Mouse (Mus musculus) olfactory bulb, adult 2 months (tissue): ENCODE results near the gene Ifitm10. TPM values are rescaled to one million over a fixed set of nuclear protein-coding genes. Genes with fewer than 3 reads are reported as not detected.

ENCODE experiments used
- H3K27ac ChIP-seq: fragments of 200-500 bp; 2 replicates; pipeline ENCODE4 v1.5.1; 2012; ENCODE audit warnings: low read depth, low read length; ENCODE audit not compliant: insufficient read depth
- H3K4me1 ChIP-seq: fragments of 200-500 bp; 2 replicates; pipeline ENCODE4 v1.6.1; 2012; ENCODE audit warnings: low read length; ENCODE audit not compliant: control insufficient read depth, insufficient read depth
- H3K4me3 ChIP-seq: fragments of 200-500 bp; 2 replicates; pipeline ENCODE4 v1.5.1; 2012; ENCODE audit warnings: mild to moderate bottlenecking, low read depth, low read length, moderate library complexity; ENCODE audit not compliant: insufficient read depth
- CTCF ChIP-seq: fragments of 200-500 bp; IDR thresholded peaks from 2 replicates; pipeline ENCODE4 v1.5.1; 2012; ENCODE audit warnings: low read depth, mild to moderate bottlenecking, low read length, moderate library complexity; ENCODE audit not compliant: insufficient read depth
- POLR2A ChIP-seq: fragments of 200-500 bp; IDR thresholded peaks from 2 replicates; pipeline ENCODE4 v1.6.1; 2012; ENCODE audit warnings: mild to moderate bottlenecking, low read depth, low read length, moderate library complexity; ENCODE audit not compliant: insufficient read depth
- WGBS: fragments of 180-500 bp; shearing (Covaris S2); methylation state at CpG from one replicate; pipeline ENCODE4 v1.1.7; 2018; 5-methylcytosine and 5-hydroxymethylcytosine counted together
- polyA plus RNA-seq: library from polyadenylated mRNA; stranded (reverse); fragments of >200 nt; gene quantifications from 2 replicates; pipeline ENCODE4 v1.2.4, GENCODE M21; 2012; ENCODE audit warnings: low replicate concordance; ENCODE audit not compliant: missing spikeins, insufficient read depth, insufficient read length

The Ifitm10 gene
- polyA plus RNA-seq, 1 experiment = not detected

- WGBS = 75% methylated on average over 4 of the region's 4 CpGs
- no peak overlapping the region for H3K27ac ChIP-seq
- TF ChIP-seq POLR2A = no peak
- no peak for TF ChIP-seq CTCF
- H3K4me1 ChIP-seq = 0 out of 2 replicates have a peak, but pooled peaks cover 4% of the 10 kb centered on the region
- no peak overlapping the region for H3K4me3 ChIP-seq
These were observed 10.4 kb downstream of the Ifitm10 start for GRCm38 (mm10) chr7:142363107-142363506.

GRCm38 (mm10) chr7:142360743-142361142 lies 12.8 kb downstream of the Ifitm10 start:
- no peak overlapping the region for H3K4me3 ChIP-seq
- 0 out of 2 replicates have a peak, but pooled peaks cover 4% of the 10 kb centered on the region for H3K4me1 ChIP-seq
- TF ChIP-seq POLR2A (no peak), CTCF (no peak)
- no peak overlapping the region for H3K27ac ChIP-seq

- 73% methylated on average over 8 of the region's 8 CpGs for WGBS
- TF ChIP-seq POLR2A (no peak), CTCF (no peak)
- no peak overlapping the region for H3K4me3 ChIP-seq
- 0 out of 2 replicates have a peak, but pooled peaks cover 4% of the 10 kb centered on the region for H3K4me1 ChIP-seq
- no peak overlapping the region for H3K27ac ChIP-seq
These were observed 14.4 kb downstream of the Ifitm10 start for GRCm38 (mm10) chr7:142359129-142359528.

GRCm38 (mm10) chr7:142357566-142357965 lies 16.0 kb downstream of the Ifitm10 start:
- WGBS = 88% methylated on average over 3 of the region's 3 CpGs
- H3K4me1 ChIP-seq = 0 out of 2 replicates have a peak, but pooled peaks cover 4% of the 10 kb centered on the region
- TF ChIP-seq CTCF (no peak), POLR2A (no peak)

GRCm38 (mm10) chr7:142354661-142355233 lies 18.8 kb downstream of the Ifitm10 start:
- Histone ChIP-seq H3K4me3 (no peak overlapping the region), H3K27ac (no peak overlapping the region), H3K4me1 (0 out of 2 replicates have a peak, but pooled peaks cover 4% of the 10 kb centered on the region)
- 85% methylated on average over 8 of the region's 8 CpGs for WGBS
- TF ChIP-seq POLR2A (no peak), CTCF (no peak)

More at GRCm38 (mm10) chr7:142357566-142357965, 16.0 kb downstream of the Ifitm10 start:
- Histone ChIP-seq H3K4me3 (no peak overlapping the region), H3K27ac (no peak overlapping the region)

GRCm38 (mm10) chr7:142353854-142354253 lies 19.7 kb downstream of the Ifitm10 start:
- Histone ChIP-seq H3K4me3 (no peak overlapping the region), H3K27ac (no peak overlapping the region), H3K4me1 (peaks cover 5% of the 10 kb centered on the region)
- WGBS = 76% methylated on average over 5 of the region's 5 CpGs
- no peak for TF ChIP-seq POLR2A
- TF ChIP-seq CTCF = no peak

- no peak overlapping the region for H3K4me3 ChIP-seq
- no peak overlapping the region for H3K27ac ChIP-seq
- TF ChIP-seq CTCF = no peak
- TF ChIP-seq POLR2A = no peak
- WGBS = 65% methylated on average over 5 of the region's 5 CpGs
- H3K4me1 ChIP-seq = peaks cover 5% of the 10 kb centered on the region
These were observed 22.0 kb downstream of the Ifitm10 start for GRCm38 (mm10) chr7:142351569-142351968.

- Histone ChIP-seq H3K4me1 (peaks cover 5% of the 10 kb centered on the region), H3K27ac (no peak overlapping the region), H3K4me3 (no peak overlapping the region)
- TF ChIP-seq POLR2A (no peak), CTCF (no peak)
- WGBS = 21% methylated on average over 9 of the region's 9 CpGs
These were observed 24.1 kb downstream of the Ifitm10 start for GRCm38 (mm10) chr7:142349308-142349961.

GRCm38 (mm10) chr7:142347542-142347941 lies 26.0 kb downstream of the Ifitm10 start:
- TF ChIP-seq CTCF = no peak
- peaks cover 5% of the 10 kb centered on the region for H3K4me1 ChIP-seq
- WGBS = 93% methylated on average over 4 of the region's 4 CpGs
- no peak overlapping the region for H3K27ac ChIP-seq
- no peak overlapping the region for H3K4me3 ChIP-seq

GRCm38 (mm10) chr7:142342247-142342640 lies 31.3 kb downstream of the Ifitm10 start:
- 0 out of 2 replicates have a peak, but pooled peaks cover 3% of the 10 kb centered on the region for H3K4me1 ChIP-seq
- no peak for TF ChIP-seq CTCF
- no peak for TF ChIP-seq POLR2A
- no peak overlapping the region for H3K4me3 ChIP-seq
- no peak overlapping the region for H3K27ac ChIP-seq
- 83% methylated on average over 3 of the region's 3 CpGs for whole genome bisulfite sequencing
